Mouse (Mus musculus) erythroblast, embryonic 14.5 days (primary cell): ENCODE measurements around the gene Dscam.

Experiments
- GATA1 ChIP-seq: IDR thresholded peaks from 2 replicates; pipeline ENCODE4 v1.6.1; 2012; ENCODE audit warnings: low read length, inconsistent platforms, mixed read lengths
- TAL1 ChIP-seq: IDR thresholded peaks from 3 replicates; pipeline ENCODE4 v1.6.1; 2012; ENCODE audit warnings: low read length, inconsistent platforms, mixed read lengths

- TF ChIP-seq TAL1 (no peak), GATA1 (no peak)
These were observed 402.6 kb downstream of the Dscam start for GRCm38 (mm10) chr16:96767985-96768384.
